Mouse (Mus musculus) liver, embryonic 14.5 days (tissue): ENCODE measurements around the gene Cd300lf.

Experiments
- CTCF ChIP-seq: IDR thresholded peaks from 2 replicates; pipeline ENCODE4 v1.5.1; 2016; ENCODE audit warnings: antibody characterized with exemption, low read depth, control low read depth
- EP300 ChIP-seq: IDR thresholded peaks from 2 replicates; pipeline ENCODE4 v1.6.1; 2016; ENCODE audit warnings: antibody characterized with exemption, low read depth

GRCm38 (mm10) chr11:115110271-115110670 lies 23.5 kb downstream of the Cd300lf start:
- TF ChIP-seq CTCF (no peak), EP300 (no peak)
